In the genomic region with DNA sequence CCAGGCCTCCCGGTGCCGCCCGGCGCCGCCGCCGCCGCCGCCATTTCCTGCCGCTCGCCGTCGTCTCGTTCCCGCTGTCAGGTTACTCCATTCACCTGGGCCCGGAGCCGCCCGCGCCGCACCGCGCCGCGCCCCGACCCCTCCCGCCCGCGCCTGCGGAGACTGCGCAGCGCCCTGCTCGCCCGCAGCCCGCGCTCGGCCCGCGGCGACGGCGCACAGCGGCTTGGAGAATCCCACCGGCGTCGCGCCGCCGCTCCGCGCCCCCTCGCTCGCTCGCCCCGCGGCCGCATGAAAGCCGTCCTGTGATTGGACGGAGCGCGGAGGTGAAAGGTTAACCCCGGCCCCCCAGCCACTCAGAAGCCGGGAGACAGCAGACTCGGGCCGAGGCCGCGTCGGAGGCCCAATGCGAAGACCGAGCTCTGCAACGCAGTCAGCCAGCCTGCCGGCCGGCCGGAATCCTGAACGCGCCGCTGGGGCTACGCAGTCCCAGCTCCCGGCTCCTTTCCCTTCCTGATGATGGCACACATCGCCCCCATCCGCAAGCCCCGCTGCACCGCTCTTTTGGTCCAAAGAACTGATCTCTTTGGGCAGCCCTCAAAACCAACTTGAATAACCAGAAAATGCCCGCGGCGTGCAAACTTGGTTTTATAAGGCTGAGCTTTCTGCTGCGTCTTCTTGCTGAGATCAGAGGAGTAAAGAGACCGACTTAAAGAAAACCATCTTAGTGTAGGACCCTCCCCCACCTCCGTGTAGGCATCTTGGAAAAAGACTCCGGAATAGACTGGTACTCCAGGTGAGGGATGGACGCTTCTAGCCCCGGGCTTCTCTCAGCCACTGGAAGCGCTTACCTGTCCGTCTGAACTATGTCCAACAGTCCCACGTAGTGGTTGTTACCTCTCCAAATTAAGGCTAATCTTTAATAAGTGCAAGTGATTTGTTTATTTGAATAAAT, we compare ENCODE assay signal across 8 mouse cellular contexts. TPM values are rescaled to one million over a fixed set of nuclear protein-coding genes. Genes with fewer than 3 reads are reported as not detected.
DNase-seq lines count a peak whose midpoint lies in the region; ATAC-seq and TF ChIP-seq lines count a peak whose summit lies in the region.

A gene (minus strand): TSS at position 139 of the 952 bp plus-strand sequence.

- no peak for TF ChIP-seq CTCF in bone marrow, adult 2 months (IDR thresholded peaks at IDR 0.05; ENCODE audit: control insufficient read depth, insufficient read depth, low read length)

- H3K4me1 ChIP-seq in bone marrow, adult 2 months (ENCODE audit: control insufficient read depth, insufficient read depth, low read length): peaks cover 7% of the 10 kb centered on the region; the same call in 1 of the 2 replicates
- H3K4me1 ChIP-seq in embryonic facial prominence, embryonic 15.5 days: peaks cover 34% of the 10 kb centered on the region
- H3K4me1 ChIP-seq in kidney, embryonic 14.5 days (ENCODE audit: control insufficient read depth, insufficient read depth, low read length): peaks cover 25% of the 10 kb centered on the region
- H3K4me1 ChIP-seq in limb, embryonic 15.5 days: peaks cover 26% of the 10 kb centered on the region

- peak within 1 kb of the TSS; percentile 65 for H3K4me3 ChIP-seq in bone marrow, adult 2 months (replicated peaks; ENCODE audit: control insufficient read depth, low read depth, low read length)
- H3K4me3 ChIP-seq in embryonic facial prominence, embryonic 15.5 days (replicated peaks): peak within 1 kb of the TSS; percentile 69
- H3K4me3 ChIP-seq in kidney, embryonic 14.5 days (ENCODE audit: low read length): peak within 1 kb of the TSS; percentile 93
- H3K4me3 ChIP-seq in limb, embryonic 15.5 days: peak within 1 kb of the TSS; percentile 91

- H3K27ac ChIP-seq in bone marrow, adult 2 months (ENCODE audit: control insufficient read depth, insufficient read depth, low read depth, low read length, poor library complexity): peak within 1 kb of the TSS; percentile 77; the same call in 1 of the 2 replicates
- H3K27ac ChIP-seq in embryonic facial prominence, embryonic 15.5 days (replicated peaks): peak within 1 kb of the TSS; percentile 94
- H3K27ac ChIP-seq in kidney, embryonic 14.5 days (ENCODE audit: low read depth, low read length): peak within 1 kb of the TSS; percentile 92
- peak within 1 kb of the TSS; percentile 94 for H3K27ac ChIP-seq in limb, embryonic 15.5 days

- peak within 1 kb of the TSS; percentile 78 for H3K9ac ChIP-seq in embryonic facial prominence, embryonic 15.5 days
- H3K9ac ChIP-seq in kidney, embryonic 14.5 days (ENCODE audit: low read depth, low read length): peak within 1 kb of the TSS; percentile 98
- peak within 1 kb of the TSS; percentile 89 for H3K9ac ChIP-seq in limb, embryonic 15.5 days

- H3K4me2 ChIP-seq in embryonic facial prominence, embryonic 15.5 days (replicated peaks): peak within 1 kb of the TSS; percentile 86
- H3K4me2 ChIP-seq in kidney, embryonic 14.5 days (replicated peaks; ENCODE audit: low read depth, low read length): peak within 1 kb of the TSS; percentile 85
- H3K4me2 ChIP-seq in limb, embryonic 15.5 days: peak within 1 kb of the TSS; percentile 84

- WGBS in bone marrow, adult 2 months: under 1% methylated on average over 94 of the region's 94 CpGs
- WGBS in embryonic facial prominence, embryonic 15.5 days: under 1% methylated on average over 90 of the region's 94 CpGs
- under 1% methylated on average over 85 of the region's 94 CpGs for WGBS in kidney, embryonic 14.5 days
- under 1% methylated on average over 81 of the region's 94 CpGs for WGBS in limb, embryonic 15.5 days

- H3K27me3 ChIP-seq in embryonic facial prominence, embryonic 15.5 days: no peaks in the 10 kb centered on the region
- no peaks in the 10 kb centered on the region for H3K27me3 ChIP-seq in kidney, embryonic 14.5 days (ENCODE audit: control insufficient read depth, insufficient read depth, low read length)
- H3K27me3 ChIP-seq in limb, embryonic 15.5 days: no peaks in the 10 kb centered on the region

- ATAC-seq in embryonic facial prominence, embryonic 15.5 days (ENCODE audit: insufficient number of reproducible peaks, low FRiP score, low TSS enrichment, low read depth): peak; percentile 95
- ATAC-seq in kidney, embryonic 14.5 days (ENCODE audit: low FRiP score, low TSS enrichment): peak; percentile 96
- peak; percentile 94 for ATAC-seq in limb, embryonic 15.5 days (ENCODE audit: insufficient number of reproducible peaks, low FRiP score, low TSS enrichment, low read depth)

- no peaks in the 10 kb centered on the region for H3K9me3 ChIP-seq in embryonic facial prominence, embryonic 15.5 days (replicated peaks)
- no peaks in the 10 kb centered on the region for H3K9me3 ChIP-seq in kidney, embryonic 14.5 days (ENCODE audit: control insufficient read depth, low read length)
- H3K9me3 ChIP-seq in limb, embryonic 15.5 days: no peaks in the 10 kb centered on the region

- H3K36me3 ChIP-seq in embryonic facial prominence, embryonic 15.5 days: no peaks in the 10 kb centered on the region
- H3K36me3 ChIP-seq in kidney, embryonic 14.5 days (ENCODE audit: control insufficient read depth, insufficient read depth, low read length): no peaks in the 10 kb centered on the region
- peaks cover 9% of the 10 kb centered on the region; the same call in 1 of the 2 replicates for H3K36me3 ChIP-seq in limb, embryonic 15.5 days

- peak; percentile 37; the same call in 1 of the 2 replicates for TF ChIP-seq POLR2A in bone marrow, adult 2 months (IDR thresholded peaks at IDR 0.05; ENCODE audit: borderline replicate concordance, control insufficient read depth, low read depth, low read length)

- peak; percentile 90 for DNase-seq in 416B (ENCODE audit: low read depth)
- peak; percentile 96 for DNase-seq in heart, adult 9 months (ENCODE audit: low spot score in 2 of 2)
- DNase-seq in monocyte, adult 2 months (ENCODE audit: low read depth in 1 of 2, low spot score in 2 of 2): peak; percentile 79 to 94
- DNase-seq in spleen, postnatal 36 days (ENCODE audit: low spot score in 2 of 2): peak; percentile 95

RNA-seq across cellular contexts. Expression of the gene that starts here (rescaled TPM):
- 10.5 and 17.2 TPM in 2 replicates for polyA plus RNA-seq in bone marrow, adult 2 months (2011; ENCODE audit: insufficient read depth, insufficient read length, low replicate concordance, missing spikeins)
- 30.7 and 32.8 TPM in 2 replicates for polyA plus RNA-seq in embryonic facial prominence, embryonic 15.5 days (2015; fragmentation: Nextera tagmentation; extraction: Ambion mirVana)
- 23.6 and 27.5 TPM in 2 replicates for polyA plus RNA-seq in kidney, embryonic 14.5 days (2014; fragmentation: Nextera tagmentation; extraction: Ambion mirVana)
- 20.5 and 27.9 TPM in 2 replicates for polyA plus RNA-seq in limb, embryonic 15.5 days (2015; fragmentation: Nextera tagmentation; extraction: Ambion mirVana)

Comparison
In these comparisons a context has a peak if more than half of its experiments do, and no peak if none do; other contexts are left out.
1. Peak in every context shown above with its lines: DNase-seq, ATAC-seq, H3K4me3 ChIP-seq and H3K27ac ChIP-seq.